Mouse (Mus musculus): ENCODE results near the gene Ppib. TPM values are rescaled to one million over a fixed set of nuclear protein-coding genes. Genes with fewer than 3 reads are reported as not detected.

The Ppib gene
- polyA plus RNA-seq, 1 experiment from 2014 or later: 650 TPM

DNA sequence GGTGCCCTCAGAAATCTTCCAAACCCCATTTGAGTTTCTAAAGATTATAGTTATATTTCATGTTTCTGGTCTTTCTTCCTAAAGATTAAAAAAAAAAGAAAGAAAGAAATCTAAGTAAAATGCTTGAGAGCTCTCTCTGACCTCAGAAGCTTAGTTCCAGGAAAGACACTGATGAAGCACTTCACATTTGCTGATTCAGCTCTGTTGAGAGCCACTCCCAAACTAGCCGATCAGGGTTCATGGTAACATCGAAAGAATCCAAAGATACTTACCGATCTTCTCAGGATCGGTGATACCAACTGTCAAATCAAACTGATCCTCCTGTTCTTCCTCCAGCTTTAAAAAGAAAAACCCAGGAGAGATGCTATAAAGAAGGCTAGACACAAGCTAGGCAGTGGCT is 44.6 kb downstream of the Ppib start:
- Histone ChIP-seq H3K27ac (ENCODE audit: low read length) (no peak overlapping the region), H3K4me3 (ENCODE audit: low read depth, low read length) (no peak overlapping the region), H3K9me3 (ENCODE audit: low read length) (no peaks in the 10 kb centered on the region), H3K4me2 (replicated peaks; ENCODE audit: low read depth, low read length) (no peak overlapping the region), H3K9ac (replicated peaks; ENCODE audit: low read depth) (no peak overlapping the region), H3K36me3 (ENCODE audit: insufficient read depth, low read length) (peaks cover 28% of the 10 kb centered on the region), H3K4me1 (ENCODE audit: insufficient read depth, low read depth, low read length) (no peaks in the 10 kb centered on the region), H3K27me3 (replicated peaks; ENCODE audit: insufficient read depth, low read length) (no peaks in the 10 kb centered on the region)
- 86% methylated on average over 4 of the region's 4 CpGs for WGBS
- no peak for TF ChIP-seq EP300 (IDR thresholded peaks at IDR 0.05)
- TF ChIP-seq CTCF (IDR thresholded peaks at IDR 0.05): no peak
- DNase-seq (ENCODE audit: low spot score) (no peak), ATAC-seq (no peak)

DNA sequence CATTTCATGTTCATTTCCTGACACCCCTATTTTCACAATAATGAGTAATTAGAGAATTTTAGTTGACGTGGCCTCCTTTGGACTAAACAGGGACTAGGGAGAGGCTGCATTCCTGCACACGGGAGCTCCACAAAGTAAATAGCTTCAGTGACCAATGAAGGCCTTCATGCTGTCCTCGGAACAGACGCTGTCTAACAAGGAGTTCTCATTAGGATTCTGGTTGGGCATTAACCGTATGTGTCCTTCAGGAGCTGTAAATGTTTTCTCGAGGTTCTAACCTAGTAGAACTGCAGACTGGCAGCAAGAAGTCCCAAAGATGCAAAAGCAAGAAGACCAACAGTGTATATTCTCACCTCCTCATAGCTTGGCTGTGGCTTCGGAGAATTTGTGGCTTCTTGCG is 45.1 kb downstream of the Ppib start:
- DNase-seq (ENCODE audit: low spot score) (no peak), ATAC-seq (no peak)
- no peaks in the 10 kb centered on the region for H3K9me3 ChIP-seq (ENCODE audit: low read length)
- H3K4me2 ChIP-seq (replicated peaks; ENCODE audit: low read depth, low read length): no peak overlapping the region
- H3K4me3 ChIP-seq (ENCODE audit: low read depth, low read length): no peak overlapping the region
- 74% methylated on average over 8 of the region's 8 CpGs for WGBS
- no peaks in the 10 kb centered on the region for H3K27me3 ChIP-seq (replicated peaks; ENCODE audit: insufficient read depth, low read length)
- no peak overlapping the region for H3K9ac ChIP-seq (replicated peaks; ENCODE audit: low read depth)
- TF ChIP-seq CTCF (IDR thresholded peaks at IDR 0.05) (no peak), EP300 (IDR thresholded peaks at IDR 0.05) (no peak)
- no peak overlapping the region for H3K27ac ChIP-seq (ENCODE audit: low read length)
- H3K4me1 ChIP-seq (ENCODE audit: insufficient read depth, low read depth, low read length): no peaks in the 10 kb centered on the region
- peaks cover 23% of the 10 kb centered on the region for H3K36me3 ChIP-seq (ENCODE audit: insufficient read depth, low read length)

- Histone ChIP-seq H3K9ac (replicated peaks; ENCODE audit: low read depth) (no peak overlapping the region), H3K27ac (ENCODE audit: low read length) (no peak overlapping the region), H3K4me2 (replicated peaks; ENCODE audit: low read depth, low read length) (no peak overlapping the region), H3K4me1 (ENCODE audit: insufficient read depth, low read depth, low read length) (no peaks in the 10 kb centered on the region), H3K36me3 (ENCODE audit: insufficient read depth, low read length) (0 out of 2 replicates have a peak, but pooled peaks cover 7% of the 10 kb centered on the region), H3K4me3 (ENCODE audit: low read depth, low read length) (no peak overlapping the region), H3K9me3 (ENCODE audit: low read length) (no peaks in the 10 kb centered on the region), H3K27me3 (replicated peaks; ENCODE audit: insufficient read depth, low read length) (no peaks in the 10 kb centered on the region)
- DNase-seq (ENCODE audit: low spot score) (no peak), ATAC-seq (no peak)
- WGBS: 96% methylated on average over 1 of the region's 1 CpGs
- TF ChIP-seq EP300 (IDR thresholded peaks at IDR 0.05): no peak
- TF ChIP-seq CTCF (IDR thresholded peaks at IDR 0.05): no peak
These were observed 49.6 kb downstream of the Ppib start for GRCm38 (mm10) chr9:66109574-66109973.

- H3K36me3 ChIP-seq (ENCODE audit: insufficient read depth, low read length): 0 out of 2 replicates have a peak, but pooled peaks cover 6% of the 10 kb centered on the region
- H3K4me1 ChIP-seq (ENCODE audit: insufficient read depth, low read depth, low read length): no peaks in the 10 kb centered on the region
- no peak overlapping the region for H3K27ac ChIP-seq (ENCODE audit: low read length)
- no peak overlapping the region for H3K4me3 ChIP-seq (ENCODE audit: low read depth, low read length)
- no peak for DNase-seq (ENCODE audit: low spot score)
- WGBS: 59% methylated on average over 8 of the region's 8 CpGs
- H3K27me3 ChIP-seq (replicated peaks; ENCODE audit: insufficient read depth, low read length): no peaks in the 10 kb centered on the region
- no peak for ATAC-seq
- H3K9ac ChIP-seq (replicated peaks; ENCODE audit: low read depth): no peak overlapping the region
- no peaks in the 10 kb centered on the region for H3K9me3 ChIP-seq (ENCODE audit: low read length)
- TF ChIP-seq CTCF (IDR thresholded peaks at IDR 0.05) (no peak), EP300 (IDR thresholded peaks at IDR 0.05) (no peak)
- H3K4me2 ChIP-seq (replicated peaks; ENCODE audit: low read depth, low read length): no peak overlapping the region
These were observed 50.1 kb downstream of the Ppib start for GRCm38 (mm10) chr9:66110126-66110525.

- TF ChIP-seq CTCF (IDR thresholded peaks at IDR 0.05) (no peak), EP300 (IDR thresholded peaks at IDR 0.05) (no peak)
- Histone ChIP-seq H3K36me3 (ENCODE audit: insufficient read depth, low read length) (0 out of 2 replicates have a peak, but pooled peaks cover 3% of the 10 kb centered on the region), H3K4me2 (replicated peaks; ENCODE audit: low read depth, low read length) (no peak overlapping the region), H3K9me3 (ENCODE audit: low read length) (no peaks in the 10 kb centered on the region), H3K27ac (ENCODE audit: low read length) (no peak overlapping the region), H3K27me3 (replicated peaks; ENCODE audit: insufficient read depth, low read length) (no peaks in the 10 kb centered on the region), H3K9ac (replicated peaks; ENCODE audit: low read depth) (no peak overlapping the region), H3K4me3 (ENCODE audit: low read depth, low read length) (no peak overlapping the region), H3K4me1 (ENCODE audit: insufficient read depth, low read depth, low read length) (no peaks in the 10 kb centered on the region)
- DNase-seq (ENCODE audit: low spot score) (no peak), ATAC-seq (no peak)
- WGBS: 86% methylated on average over 8 of the region's 8 CpGs
These were observed 50.8 kb downstream of the Ppib start for GRCm38 (mm10) chr9:66110611-66111379.

DNA sequence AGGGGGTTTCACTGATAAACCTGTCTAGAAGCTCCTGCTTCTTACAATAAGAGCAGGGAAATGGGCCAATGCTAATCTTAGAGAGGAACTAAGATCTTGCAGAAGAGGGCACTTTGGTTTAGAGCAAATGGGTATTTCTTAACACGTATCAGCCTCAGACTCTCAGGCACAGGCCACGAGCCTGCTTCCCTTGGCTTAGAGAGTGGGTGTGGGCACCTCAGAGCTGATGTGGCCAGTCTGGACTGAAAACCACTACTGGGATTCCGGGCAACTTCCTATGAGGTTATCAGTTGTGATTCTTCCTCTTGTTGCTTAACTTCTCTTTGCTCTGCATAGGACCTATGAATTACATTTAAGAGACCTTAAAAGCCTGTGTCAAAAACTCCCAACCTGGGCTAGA is 54.3 kb downstream of the Ppib start:
- Histone ChIP-seq H3K27ac (ENCODE audit: low read length) (no peak overlapping the region), H3K9me3 (ENCODE audit: low read length) (no peaks in the 10 kb centered on the region), H3K4me1 (ENCODE audit: insufficient read depth, low read depth, low read length) (no peaks in the 10 kb centered on the region), H3K36me3 (ENCODE audit: insufficient read depth, low read length) (no peaks in the 10 kb centered on the region), H3K4me2 (replicated peaks; ENCODE audit: low read depth, low read length) (no peak overlapping the region), H3K27me3 (replicated peaks; ENCODE audit: insufficient read depth, low read length) (no peaks in the 10 kb centered on the region), H3K4me3 (ENCODE audit: low read depth, low read length) (no peak overlapping the region), H3K9ac (replicated peaks; ENCODE audit: low read depth) (no peak overlapping the region)
- TF ChIP-seq CTCF (IDR thresholded peaks at IDR 0.05) (no peak), EP300 (IDR thresholded peaks at IDR 0.05) (no peak)
- ATAC-seq (peak; percentile 62), DNase-seq (ENCODE audit: low spot score) (peak; percentile 45)
- WGBS: 70% methylated on average over 3 of the region's 3 CpGs

Other genes starting within 250 kb of the Ppib start
- 4.8 and 5.0 TPM in 2 replicates for gene Zfp609, start 232.7 kb upstream of the Ppib start, polyA plus RNA-seq (2015; fragmentation: Nextera tagmentation; extraction: Ambion mirVana)
- 9.9 and 15.5 TPM in 2 replicates for gene Pclaf, start 170.0 kb upstream of the Ppib start, polyA plus RNA-seq (2015; fragmentation: Nextera tagmentation; extraction: Ambion mirVana)
- 17.6 and 18.7 TPM in 2 replicates for gene Trip4, start 151.4 kb upstream of the Ppib start, polyA plus RNA-seq (2015; fragmentation: Nextera tagmentation; extraction: Ambion mirVana)
- gene Csnk1g1, start 151.3 kb upstream of the Ppib start, polyA plus RNA-seq (2015; fragmentation: Nextera tagmentation; extraction: Ambion mirVana): 8.4 and 8.9 TPM in 2 replicates
- gene Snx22, start 9.5 kb downstream of the Ppib start, polyA plus RNA-seq (2015; fragmentation: Nextera tagmentation; extraction: Ambion mirVana): 25.7 and 28.3 TPM in 2 replicates
- 108 and 112 TPM in 2 replicates for gene Snx1, start 66.4 kb downstream of the Ppib start, polyA plus RNA-seq (2015; fragmentation: Nextera tagmentation; extraction: Ambion mirVana)
- 110 and 111 TPM in 2 replicates for gene Ciao2a, start 66.4 kb downstream of the Ppib start, polyA plus RNA-seq (2015; fragmentation: Nextera tagmentation; extraction: Ambion mirVana)
- gene Dapk2, start 98.0 kb downstream of the Ppib start, polyA plus RNA-seq (2015; fragmentation: Nextera tagmentation; extraction: Ambion mirVana): 60.9 and 66.6 TPM in 2 replicates

All from lung, postnatal 0 days (tissue).